Mouse (Mus musculus): ENCODE measurements around the gene Dnah11. TPM values are rescaled to one million over a fixed set of nuclear protein-coding genes. Genes with fewer than 3 reads are reported as not detected.
"Not testable (repeated sequence)": the region's sequence is repeated elsewhere in the genome, so short reads cannot be mapped to it uniquely, and the experiment has no call there.

Gene Dnah11
- polyA plus RNA-seq, 1 experiment, result 0.23 TPM

- TF ChIP-seq POLR2A (IDR thresholded peaks at IDR 0.05; ENCODE audit: extremely low read depth, insufficient read depth, low read length) (no peak), CTCF (IDR thresholded peaks at IDR 0.05; ENCODE audit: extremely low read depth, insufficient read depth, low read length) (no peak)
- Histone ChIP-seq H3K4me1 (ENCODE audit: control insufficient read depth, insufficient read depth, low read length) (no peaks in the 10 kb centered on the region), H3K4me3 (ENCODE audit: insufficient read depth, low read length) (no peak overlapping the region), H3K27ac (ENCODE audit: insufficient read depth, low read length) (no peak overlapping the region)
Measured at GRCm38 (mm10) chr12:117903671-117904070, 295.2 kb downstream of the Dnah11 start.

- not testable (repeated sequence) for H3K4me1 ChIP-seq (ENCODE audit: control insufficient read depth, insufficient read depth, low read length); H3K4me3 ChIP-seq (ENCODE audit: insufficient read depth, low read length); H3K27ac ChIP-seq (ENCODE audit: insufficient read depth, low read length)
Measured at GRCm38 (mm10) chr12:117901352-117901751, 297.5 kb downstream of the Dnah11 start.

GRCm38 (mm10) chr12:117900798-117901197 is 298.0 kb downstream of the Dnah11 start:
- not testable (repeated sequence) for H3K27ac ChIP-seq (ENCODE audit: insufficient read depth, low read length); H3K4me1 ChIP-seq (ENCODE audit: control insufficient read depth, insufficient read depth, low read length); H3K4me3 ChIP-seq (ENCODE audit: insufficient read depth, low read length)

GRCm38 (mm10) chr12:117887422-117887821 is 311.4 kb downstream of the Dnah11 start:
- no peak overlapping the region for H3K4me3 ChIP-seq (ENCODE audit: insufficient read depth, low read length)
- no peak for TF ChIP-seq POLR2A (IDR thresholded peaks at IDR 0.05; ENCODE audit: extremely low read depth, insufficient read depth, low read length)
- no peak for TF ChIP-seq CTCF (IDR thresholded peaks at IDR 0.05; ENCODE audit: extremely low read depth, insufficient read depth, low read length)
- H3K27ac ChIP-seq (ENCODE audit: insufficient read depth, low read length), result no peak overlapping the region
- H3K4me1 ChIP-seq (ENCODE audit: control insufficient read depth, insufficient read depth, low read length), result no peaks in the 10 kb centered on the region

GRCm38 (mm10) chr12:117884627-117885026 is 314.2 kb downstream of the Dnah11 start:
- Histone ChIP-seq H3K27ac (ENCODE audit: insufficient read depth, low read length) (no peak overlapping the region), H3K4me3 (ENCODE audit: insufficient read depth, low read length) (no peak overlapping the region), H3K4me1 (ENCODE audit: control insufficient read depth, insufficient read depth, low read length) (no peaks in the 10 kb centered on the region)
- no peak for TF ChIP-seq CTCF (IDR thresholded peaks at IDR 0.05; ENCODE audit: extremely low read depth, insufficient read depth, low read length)
- TF ChIP-seq POLR2A (IDR thresholded peaks at IDR 0.05; ENCODE audit: extremely low read depth, insufficient read depth, low read length), result no peak

- no peaks in the 10 kb centered on the region for H3K4me1 ChIP-seq (ENCODE audit: control insufficient read depth, insufficient read depth, low read length)
- H3K27ac ChIP-seq (ENCODE audit: insufficient read depth, low read length), result no peak overlapping the region
- no peak overlapping the region for H3K4me3 ChIP-seq (ENCODE audit: insufficient read depth, low read length)
- TF ChIP-seq POLR2A (IDR thresholded peaks at IDR 0.05; ENCODE audit: extremely low read depth, insufficient read depth, low read length) (no peak), CTCF (IDR thresholded peaks at IDR 0.05; ENCODE audit: extremely low read depth, insufficient read depth, low read length) (no peak)
Measured at GRCm38 (mm10) chr12:117878341-117878740, 320.5 kb downstream of the Dnah11 start.

GRCm38 (mm10) chr12:117872265-117872664 is 326.6 kb downstream of the Dnah11 start:
- Histone ChIP-seq H3K4me1 (ENCODE audit: control insufficient read depth, insufficient read depth, low read length) (no peaks in the 10 kb centered on the region), H3K4me3 (ENCODE audit: insufficient read depth, low read length) (no peak overlapping the region), H3K27ac (ENCODE audit: insufficient read depth, low read length) (no peak overlapping the region)
- TF ChIP-seq CTCF (IDR thresholded peaks at IDR 0.05; ENCODE audit: extremely low read depth, insufficient read depth, low read length) (no peak), POLR2A (IDR thresholded peaks at IDR 0.05; ENCODE audit: extremely low read depth, insufficient read depth, low read length) (no peak)

GRCm38 (mm10) chr12:117867708-117868564 is 330.9 kb downstream of the Dnah11 start:
- H3K4me1 ChIP-seq (ENCODE audit: control insufficient read depth, insufficient read depth, low read length), result no peaks in the 10 kb centered on the region
- H3K4me3 ChIP-seq (ENCODE audit: insufficient read depth, low read length), result no peak overlapping the region
- TF ChIP-seq CTCF (IDR thresholded peaks at IDR 0.05; ENCODE audit: extremely low read depth, insufficient read depth, low read length), result no peak
- TF ChIP-seq POLR2A (IDR thresholded peaks at IDR 0.05; ENCODE audit: extremely low read depth, insufficient read depth, low read length), result no peak
- no peak overlapping the region for H3K27ac ChIP-seq (ENCODE audit: insufficient read depth, low read length)

GRCm38 (mm10) chr12:117862655-117863054 is 336.2 kb downstream of the Dnah11 start:
- Histone ChIP-seq H3K27ac (ENCODE audit: insufficient read depth, low read length) (no peak overlapping the region), H3K4me3 (ENCODE audit: insufficient read depth, low read length) (no peak overlapping the region), H3K4me1 (ENCODE audit: control insufficient read depth, insufficient read depth, low read length) (no peaks in the 10 kb centered on the region)
- TF ChIP-seq CTCF (IDR thresholded peaks at IDR 0.05; ENCODE audit: extremely low read depth, insufficient read depth, low read length), result no peak
- TF ChIP-seq POLR2A (IDR thresholded peaks at IDR 0.05; ENCODE audit: extremely low read depth, insufficient read depth, low read length), result no peak

- Histone ChIP-seq H3K4me1 (ENCODE audit: control insufficient read depth, insufficient read depth, low read length) (no peaks in the 10 kb centered on the region), H3K4me3 (ENCODE audit: insufficient read depth, low read length) (no peak overlapping the region), H3K27ac (ENCODE audit: insufficient read depth, low read length) (no peak overlapping the region)
- TF ChIP-seq POLR2A (IDR thresholded peaks at IDR 0.05; ENCODE audit: extremely low read depth, insufficient read depth, low read length), result no peak
- no peak for TF ChIP-seq CTCF (IDR thresholded peaks at IDR 0.05; ENCODE audit: extremely low read depth, insufficient read depth, low read length)
Measured at GRCm38 (mm10) chr12:117861249-117861648, 337.6 kb downstream of the Dnah11 start.

Data from cortical plate, adult 2 months (tissue).